Mouse (Mus musculus) lung, embryonic 16.5 days (tissue): ENCODE results near the gene Olfr90. TPM values are rescaled to one million over a fixed set of nuclear protein-coding genes. Genes with fewer than 3 reads are reported as not detected.

Source experiments
- ATAC-seq: fragments of 200-750 bp; cut with Nextera tagmentation; 2 replicates; pipeline ENCODE4 v1.8.0; 2017; ENCODE audit warnings: low read depth, mild to moderate bottlenecking, moderate library complexity
- H3K27ac ChIP-seq: fragments of 300-500 bp; sonication (generic); 2 replicates; pipeline ENCODE4 v1.5.1; 2014; ENCODE audit warnings: mild to moderate bottlenecking, control low read depth, low read length
- H3K27me3 ChIP-seq: fragments of 300-500 bp; sonication (generic); 2 replicates; pipeline ENCODE4 v1.6.1; 2014; ENCODE audit warnings: low read depth, low read length, mixed read lengths; ENCODE audit not compliant: control insufficient read depth, insufficient read depth
- H3K36me3 ChIP-seq: fragments of 300-500 bp; sonication (generic); 2 replicates; pipeline ENCODE4 v1.6.1; 2014; ENCODE audit warnings: low read length; ENCODE audit not compliant: control insufficient read depth, insufficient read depth
- H3K4me1 ChIP-seq: fragments of 300-500 bp; sonication (generic); replicated peaks from 2 replicates; pipeline ENCODE4 v1.6.1; 2014; ENCODE audit warnings: low read length, mixed read lengths; ENCODE audit not compliant: control insufficient read depth, insufficient read depth
- H3K4me2 ChIP-seq: fragments of 300-500 bp; sonication (generic); 2 replicates; pipeline ENCODE4 v1.6.1; 2014; ENCODE audit warnings: low read depth, low read length, control low read depth
- H3K4me3 ChIP-seq: fragments of 300-500 bp; sonication (generic); 2 replicates; pipeline ENCODE4 v1.5.1; 2014; ENCODE audit warnings: mild to moderate bottlenecking, low read length, control low read depth
- H3K9ac ChIP-seq: fragments of 300-500 bp; sonication (generic); 2 replicates; pipeline ENCODE4 v1.6.1; 2014; ENCODE audit warnings: low read length, control low read depth
- H3K9me3 ChIP-seq: fragments of 300-500 bp; sonication (generic); 2 replicates; pipeline ENCODE4 v1.6.1; 2016; ENCODE audit warnings: low read length; ENCODE audit not compliant: control insufficient read depth
- WGBS: fragments of 180-500 bp; shearing (Covaris S2); extraction: QIAGEN DNeasy Blood & Tissue Kit; methylation state at CpG from one replicate; pipeline ENCODE4 v1.1.7; 2014; 5-methylcytosine and 5-hydroxymethylcytosine counted together
- polyA plus RNA-seq: library from polyadenylated mRNA; unstranded; fragments of >200 nt; fragmentation: Nextera tagmentation; extraction: Ambion mirVana; gene quantifications from 2 replicates; pipeline ENCODE4 v1.2.1, GENCODE M21; 2015

Gene Olfr90
- polyA plus RNA-seq, 1 experiment from 2014 or later: not detected

DNA sequence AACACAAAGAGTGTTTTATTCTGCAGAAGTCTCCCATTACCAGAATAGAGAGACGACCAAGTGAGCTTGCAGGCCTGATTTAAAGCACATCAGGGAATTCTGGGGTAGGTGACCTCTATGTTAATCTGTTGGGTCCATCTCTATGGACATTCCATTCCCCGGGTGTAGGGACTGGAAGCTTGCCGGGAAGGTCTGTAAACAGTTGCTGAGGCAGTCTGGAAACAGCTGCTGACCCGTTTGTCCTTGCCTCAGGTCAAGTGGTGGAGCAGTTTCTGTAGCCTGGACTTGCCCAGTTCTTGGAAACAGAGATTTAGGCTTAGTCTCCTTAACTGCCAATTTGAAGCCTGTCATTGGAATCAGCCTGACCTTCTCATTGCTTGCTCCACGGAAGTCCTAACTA lies 8.2 kb downstream of the Olfr90 start:
- Histone ChIP-seq H3K27ac (no peak overlapping the region), H3K36me3 (no peaks in the 10 kb centered on the region), H3K4me1 (peaks cover 2% of the 10 kb centered on the region; the same call in 1 of the 2 replicates), H3K4me2 (no peak overlapping the region), H3K9ac (no peak overlapping the region), H3K9me3 (no peaks in the 10 kb centered on the region), H3K27me3 (no peaks in the 10 kb centered on the region), H3K4me3 (no peak overlapping the region)
- ATAC-seq: no peak
- WGBS: 8% methylated on average over 5 of the region's 5 CpGs

DNA sequence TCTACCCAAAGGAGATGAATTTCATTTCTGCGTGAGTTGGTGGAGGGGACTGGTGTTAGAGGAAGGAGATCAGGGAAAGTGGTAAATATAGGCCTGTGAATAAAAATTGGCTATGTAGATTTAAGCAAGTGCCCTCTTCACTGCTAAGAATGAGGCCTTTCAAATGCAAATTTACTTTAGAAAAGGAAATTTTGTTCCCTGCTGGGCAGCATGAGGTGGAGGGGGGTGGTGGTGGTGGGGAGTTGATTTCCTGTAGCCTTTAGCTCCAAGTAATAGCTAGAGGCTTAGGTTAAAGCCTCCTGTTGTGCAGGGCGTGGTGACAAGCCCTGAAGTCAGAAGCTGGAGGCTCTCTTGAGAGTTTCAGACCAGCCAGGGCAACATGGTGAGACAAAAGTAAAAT lies 9.3 kb downstream of the Olfr90 start:
- Histone ChIP-seq H3K9me3 (no peaks in the 10 kb centered on the region), H3K4me1 (peaks cover 2% of the 10 kb centered on the region; the same call in 1 of the 2 replicates), H3K4me2 (no peak overlapping the region), H3K27me3 (no peaks in the 10 kb centered on the region), H3K4me3 (no peak overlapping the region), H3K27ac (no peak overlapping the region), H3K36me3 (no peaks in the 10 kb centered on the region), H3K9ac (no peak overlapping the region)
- no peak for ATAC-seq
- WGBS: 40% methylated on average over 2 of the region's 2 CpGs

- Histone ChIP-seq H3K9ac (no peak overlapping the region), H3K27me3 (no peaks in the 10 kb centered on the region), H3K9me3 (no peaks in the 10 kb centered on the region), H3K36me3 (no peaks in the 10 kb centered on the region; the same call in 1 of the 2 replicates), H3K4me2 (no peak overlapping the region), H3K27ac (no peak overlapping the region), H3K4me1 (peaks cover 2% of the 10 kb centered on the region; the same call in 1 of the 2 replicates), H3K4me3 (no peak overlapping the region)
- ATAC-seq: no peak
- 27% methylated on average over 1 of the region's 1 CpGs for WGBS
Observed at GRCm38 (mm10) chr17:37078193-37078592, 10.1 kb downstream of the Olfr90 start.

GRCm38 (mm10) chr17:37075766-37076165 lies 12.5 kb downstream of the Olfr90 start:
- Histone ChIP-seq H3K4me2 (no peak overlapping the region), H3K36me3 (peaks cover 13% of the 10 kb centered on the region; the same call in 1 of the 2 replicates), H3K9ac (no peak overlapping the region), H3K4me1 (no peaks in the 10 kb centered on the region), H3K27me3 (no peaks in the 10 kb centered on the region), H3K4me3 (no peak overlapping the region), H3K9me3 (no peaks in the 10 kb centered on the region), H3K27ac (no peak overlapping the region)
- 85% methylated on average over 2 of the region's 2 CpGs for WGBS
- no peak for ATAC-seq

DNA sequence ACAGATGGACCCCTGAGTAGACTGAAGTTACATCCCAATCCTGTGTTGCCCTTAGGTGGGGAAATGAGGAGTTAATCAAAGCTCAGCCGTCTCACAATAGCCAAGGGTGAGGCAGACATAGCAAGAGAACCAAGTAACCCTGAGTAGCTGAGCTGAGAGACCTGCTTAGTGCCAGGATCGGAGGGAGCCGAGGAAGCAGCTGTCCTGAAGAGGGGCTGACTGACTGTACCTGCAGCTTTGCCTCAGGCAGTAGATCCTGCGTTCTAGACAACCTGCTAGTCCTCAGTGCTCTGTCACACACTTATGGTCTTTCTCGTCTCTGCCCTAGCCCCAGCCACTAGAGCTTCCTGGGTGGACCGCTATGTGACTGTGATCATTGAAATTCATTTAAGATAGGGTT lies 13.1 kb downstream of the Olfr90 start:
- H3K4me2 ChIP-seq: no peak overlapping the region
- H3K9ac ChIP-seq: no peak overlapping the region
- no peak overlapping the region for H3K27ac ChIP-seq
- H3K4me1 ChIP-seq: no peaks in the 10 kb centered on the region
- 85% methylated on average over 6 of the region's 6 CpGs for WGBS
- no peak for ATAC-seq
- peaks cover 15% of the 10 kb centered on the region; the same call in 1 of the 2 replicates for H3K36me3 ChIP-seq
- H3K27me3 ChIP-seq: no peaks in the 10 kb centered on the region
- H3K4me3 ChIP-seq: no peak overlapping the region
- H3K9me3 ChIP-seq: no peaks in the 10 kb centered on the region

- ATAC-seq: no peak
- no peak overlapping the region for H3K4me2 ChIP-seq
- no peak overlapping the region for H3K9ac ChIP-seq
- no peaks in the 10 kb centered on the region for H3K27me3 ChIP-seq
- no peak overlapping the region for H3K4me3 ChIP-seq
- peaks cover 25% of the 10 kb centered on the region for H3K36me3 ChIP-seq
- WGBS: 72% methylated on average over 11 of the region's 11 CpGs
- H3K27ac ChIP-seq: no peak overlapping the region
- no peaks in the 10 kb centered on the region for H3K9me3 ChIP-seq
- H3K4me1 ChIP-seq: no peaks in the 10 kb centered on the region
Observed at GRCm38 (mm10) chr17:37072730-37073276, 15.5 kb downstream of the Olfr90 start.

DNA sequence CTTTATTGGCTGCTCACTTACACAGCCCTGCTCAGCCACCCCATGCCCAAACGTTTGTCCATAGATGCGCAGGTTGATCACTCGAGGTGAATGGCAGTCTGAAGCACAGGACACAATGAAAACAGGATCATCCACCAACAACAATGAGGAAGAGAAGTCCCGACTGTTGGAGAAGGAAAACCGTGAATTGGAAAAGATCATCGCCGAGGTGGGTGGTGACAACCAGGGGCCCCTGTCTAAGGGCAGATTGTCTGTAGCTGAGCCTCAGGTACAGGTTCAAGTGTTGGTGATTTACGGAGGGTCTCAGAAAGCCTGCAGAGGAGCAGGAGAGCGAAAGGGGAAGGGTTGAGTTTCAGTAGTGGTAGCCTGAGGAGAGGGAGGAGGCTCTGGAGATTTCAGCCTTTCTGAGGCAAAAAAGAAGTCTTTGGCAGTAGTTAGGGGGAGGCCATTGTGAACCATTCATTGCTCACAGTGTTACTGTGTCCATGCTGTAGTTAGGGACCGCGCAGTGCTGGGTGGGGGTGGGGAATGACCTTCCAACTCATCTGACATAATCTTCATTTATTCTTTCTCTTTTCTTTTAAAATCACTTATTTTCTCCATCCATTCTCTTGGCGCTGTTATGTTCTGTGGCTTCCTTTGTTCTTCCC lies 16.1 kb downstream of the Olfr90 start:
- H3K36me3 ChIP-seq: peaks cover 31% of the 10 kb centered on the region
- no peak for ATAC-seq

GRCm38 (mm10) chr17:37070121-37070520 lies 18.2 kb downstream of the Olfr90 start:
- H3K27ac ChIP-seq: no peak overlapping the region
- peaks cover 42% of the 10 kb centered on the region for H3K36me3 ChIP-seq
- no peak overlapping the region for H3K4me2 ChIP-seq
- no peak overlapping the region for H3K9ac ChIP-seq
- no peak for ATAC-seq
- WGBS: 90% methylated on average over 8 of the region's 8 CpGs
- no peaks in the 10 kb centered on the region for H3K27me3 ChIP-seq
- no peaks in the 10 kb centered on the region for H3K4me1 ChIP-seq
- H3K4me3 ChIP-seq: no peak overlapping the region
- H3K9me3 ChIP-seq: no peaks in the 10 kb centered on the region

More for the DNA sequence above, 16.1 kb downstream of the Olfr90 start:
- Histone ChIP-seq H3K27ac (no peak overlapping the region), H3K4me3 (no peak overlapping the region), H3K4me1 (no peaks in the 10 kb centered on the region), H3K4me2 (no peak overlapping the region), H3K9ac (no peak overlapping the region), H3K9me3 (no peaks in the 10 kb centered on the region), H3K27me3 (no peaks in the 10 kb centered on the region)
- WGBS: 87% methylated on average over 12 of the region's 12 CpGs

GRCm38 (mm10) chr17:37067861-37068260 lies 20.4 kb downstream of the Olfr90 start:
- H3K27me3 ChIP-seq: no peaks in the 10 kb centered on the region
- no peak overlapping the region for H3K4me3 ChIP-seq
- H3K36me3 ChIP-seq: peaks cover 49% of the 10 kb centered on the region
- no peak for ATAC-seq
- H3K27ac ChIP-seq: no peak overlapping the region
- no peaks in the 10 kb centered on the region for H3K9me3 ChIP-seq
- 91% methylated on average over 1 of the region's 1 CpGs for WGBS
- no peak overlapping the region for H3K4me2 ChIP-seq
- no peak overlapping the region for H3K9ac ChIP-seq
- no peaks in the 10 kb centered on the region for H3K4me1 ChIP-seq
